Mouse (Mus musculus) ovary, postnatal 10 days (tissue): ENCODE results near the gene 1520401A03Rik.

Experiments used
- DNase-seq: peaks from one replicate; pipeline ENCODE4 v3.0.0; 2022; ENCODE audit warnings: low spot score

The 1520401A03Rik gene

DNA sequence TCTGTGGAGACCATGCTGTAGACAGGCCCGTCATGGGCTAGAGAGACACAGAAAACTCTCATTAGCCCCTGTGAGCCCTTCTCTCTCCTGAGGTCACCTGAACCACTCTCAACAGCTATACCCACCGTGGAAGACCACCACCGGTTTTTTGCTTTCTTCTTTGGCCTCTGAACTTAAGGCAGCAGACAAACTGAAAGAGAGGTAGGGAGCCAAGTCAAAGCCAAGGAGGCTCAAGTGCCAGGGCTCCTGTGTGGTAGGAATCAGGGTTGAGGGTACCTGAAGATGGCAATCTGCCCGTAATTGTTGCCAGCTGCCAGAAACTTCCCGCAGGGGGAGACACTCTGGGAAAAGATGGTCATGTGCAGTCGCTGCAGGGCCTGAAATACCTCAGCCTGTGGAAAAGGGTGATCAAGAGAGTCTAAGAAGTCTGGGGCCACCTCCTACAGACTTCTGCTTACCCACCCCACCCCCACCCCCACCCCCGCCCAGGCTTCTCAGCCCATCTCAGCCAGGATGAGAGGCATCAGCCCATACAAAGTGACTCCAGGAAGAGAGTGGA lies 52.0 kb downstream of the 1520401A03Rik start:
- DNase-seq: no peak

- no peak for DNase-seq
These were observed 57.1 kb downstream of the 1520401A03Rik start for GRCm38 (mm10) chr17:23665511-23665910.

DNA sequence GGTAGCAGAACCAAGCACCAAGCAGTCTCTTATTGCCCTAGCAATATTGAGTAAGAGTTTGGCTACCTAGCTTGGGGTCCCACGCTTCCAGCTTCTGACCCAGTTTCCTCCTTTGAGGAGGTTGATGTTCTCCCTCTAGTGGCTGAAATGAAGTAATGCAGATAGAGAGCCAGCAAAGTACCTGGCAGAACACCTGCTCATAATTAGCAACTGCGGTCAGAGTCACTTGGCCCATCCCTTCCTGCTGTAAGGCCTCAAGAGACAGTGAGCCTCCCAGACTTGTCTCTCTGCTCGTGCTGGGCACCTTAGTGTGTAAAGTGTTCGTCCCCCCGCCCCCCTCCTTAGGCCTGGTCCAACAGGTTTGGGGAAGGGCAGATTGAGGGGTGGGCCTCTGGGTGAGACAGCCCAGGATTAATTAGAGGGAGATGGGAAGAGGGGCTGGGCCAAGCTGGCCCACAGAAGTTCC lies 58.0 kb downstream of the 1520401A03Rik start:
- no peak for DNase-seq

GRCm38 (mm10) chr17:23661526-23661925 lies 61.1 kb downstream of the 1520401A03Rik start:
- peak; percentile 6 for DNase-seq

GRCm38 (mm10) chr17:23660876-23661200 lies 61.7 kb downstream of the 1520401A03Rik start:
- no peak for DNase-seq

DNA sequence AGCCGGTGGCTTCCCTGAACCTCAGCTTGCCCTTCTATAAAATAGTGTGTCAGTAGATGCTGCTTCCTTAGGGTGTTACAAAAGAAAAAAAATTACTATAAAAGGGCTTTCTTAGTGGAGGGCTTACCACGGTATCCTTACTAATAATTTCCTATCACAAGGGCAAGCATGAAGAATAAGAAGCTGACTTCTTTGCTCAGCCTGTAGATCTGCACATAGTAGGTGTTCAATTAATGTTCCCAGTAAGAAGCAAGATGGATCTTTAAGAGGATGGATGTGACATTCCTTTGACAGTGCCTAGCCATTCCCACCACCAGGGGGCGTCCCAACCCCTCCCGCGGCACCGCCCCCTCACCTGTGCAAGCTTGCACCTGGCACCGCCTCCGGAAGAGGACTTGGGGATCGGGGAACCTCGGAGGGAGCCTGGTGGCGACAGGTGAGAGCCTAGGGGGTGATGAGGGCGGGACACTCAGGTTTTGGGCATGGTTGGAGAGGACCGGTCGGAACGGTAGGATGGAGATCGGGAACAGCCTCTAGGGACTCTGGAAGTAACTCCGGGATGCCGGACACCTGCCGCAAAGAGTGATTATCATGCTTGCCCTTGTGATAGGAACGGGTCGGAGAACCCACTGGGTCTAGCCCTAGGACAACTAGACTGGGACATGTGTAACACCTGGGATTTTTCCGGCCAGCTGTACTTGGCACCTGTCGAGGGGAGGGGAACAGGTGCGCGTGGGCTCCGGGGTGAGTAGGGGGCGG lies 62.3 kb downstream of the 1520401A03Rik start, which contains the start of gene Bicdl2:
Gene Bicdl2 (plus strand): TSS at position 390 of the 759 bp plus-strand sequence.
- DNase-seq: peak; percentile 23

DNA sequence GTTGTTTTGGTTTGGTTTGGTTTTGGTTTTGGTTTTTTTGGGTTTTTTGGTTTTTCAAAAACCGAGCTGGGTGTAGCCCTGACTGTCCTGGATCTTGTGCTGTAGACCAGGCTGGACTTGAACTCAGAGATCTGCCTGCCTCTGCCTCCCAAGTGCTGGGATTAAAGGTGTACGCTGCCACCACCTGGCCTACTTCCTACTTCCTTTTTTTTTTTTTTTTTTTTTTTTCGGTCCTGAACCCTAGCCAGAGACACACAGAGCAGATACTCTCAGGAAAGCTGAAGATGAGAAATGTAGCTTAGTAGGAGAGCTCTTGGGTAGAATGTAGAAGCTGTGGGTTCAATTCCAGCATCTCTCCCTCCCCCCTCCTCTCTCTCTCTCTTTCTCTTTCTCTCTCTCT lies 64.1 kb downstream of the 1520401A03Rik start:
- no peak for DNase-seq
